Mouse (Mus musculus) effector memory CD4-positive, alpha-beta T cell, adult 5 months (primary cell): ENCODE data around the gene Gm5935. TPM values are rescaled to one million over a fixed set of nuclear protein-coding genes. Genes with fewer than 3 reads are reported as not detected.

Experiments
- polyA plus RNA-seq: library from polyadenylated mRNA; unstranded; fragments of 100-300 nt; shearing (Covaris generic); gene quantifications from one replicate; pipeline ENCODE4 v1.2.1, GENCODE M21; 2017

Gene Gm5935
- not detected for polyA plus RNA-seq

DNA sequence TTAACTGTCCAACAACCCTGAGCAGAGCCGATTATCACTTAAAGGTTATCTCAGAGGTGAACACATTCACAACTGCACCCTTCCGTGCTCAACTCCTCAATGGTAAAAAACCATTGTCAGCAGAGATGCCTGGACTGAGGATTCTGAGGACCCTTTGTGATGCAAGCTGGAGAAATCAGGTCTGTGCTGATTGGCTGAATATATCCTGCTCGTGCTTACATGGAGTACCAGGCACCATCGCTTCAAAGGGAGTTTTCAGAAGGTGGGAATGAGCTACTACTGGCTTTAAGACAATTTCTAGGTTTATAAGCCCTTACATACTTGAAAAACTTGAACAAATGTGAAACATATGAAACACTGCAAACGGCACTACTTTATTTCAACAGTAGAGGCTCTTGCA, at the start of gene Gm5935:
Gene Gm5935, minus strand, starts transcription at position 101 of the 400 bp plus-strand sequence.

Other genes with a start within 250 kb of the Gm5935 start
- not detected for gene Gm4297, start 200.3 kb downstream of the Gm5935 start, polyA plus RNA-seq